8 mouse cellular contexts compared by ENCODE assay signal in genomic region chr7:28807641-28808220, GRCm38 (mm10). TPM values are rescaled to one million over a fixed set of nuclear protein-coding genes. Genes with fewer than 3 reads are reported as not detected.
DNase-seq lines count a peak whose midpoint lies in the region; ATAC-seq and TF ChIP-seq lines count a peak whose summit lies in the region.

No protein-coding gene starts in this region.

- intact Hi-C loops in gastrocnemius, adult 2 months (cut with DNase I) = loop anchor here (5.0 kb wide), 1 partner anchor 165 kb away; no protein-coding TSS in a partner anchor

- H3K4me3 ChIP-seq in gastrocnemius, adult 2 months = peak overlapping the region; percentile 87
- H3K4me3 ChIP-seq in midbrain, embryonic 16.5 days (ENCODE audit: low read depth, low read length) = peak overlapping the region; percentile 71

- no peak for TF ChIP-seq CTCF in gastrocnemius, adult 2 months (IDR thresholded peaks at IDR 0.05)

- H3K36me3 ChIP-seq in midbrain, embryonic 16.5 days (ENCODE audit: control insufficient read depth, insufficient read depth, low read length) = no peaks in the 10 kb centered on the region

- no peak for ATAC-seq in midbrain, embryonic 16.5 days
- ATAC-seq in monocyte, adult 5-6 weeks (replicated peaks; ENCODE audit: insufficient number of reproducible peaks, low FRiP score, low TSS enrichment, poor library complexity, severe bottlenecking) = no peak

- peak overlapping the region; percentile 100 for H3K27ac ChIP-seq in gastrocnemius, adult 2 months
- peak overlapping the region; percentile 98 for H3K27ac ChIP-seq in midbrain, embryonic 16.5 days (ENCODE audit: low read length)

- H3K4me1 ChIP-seq in midbrain, embryonic 16.5 days (ENCODE audit: control insufficient read depth, insufficient read depth, low read length) = peaks cover 20% of the 10 kb centered on the region

- peak; percentile 63 for DNase-seq in gastrocnemius, adult 2 months
- no peak for DNase-seq in gastrocnemius, postnatal 10 days
- DNase-seq in adrenal gland, postnatal 10 days = peak; percentile 76
- DNase-seq in heart, adult 8-10 months (ENCODE audit: low spot score) = peak; percentile 48
- DNase-seq in kidney, postnatal 10 days = peak; percentile 56
- DNase-seq in embryo, embryonic 10.5 days (ENCODE audit: low spot score) = no peak

- 15% methylated on average over 6 of the region's 8 CpGs for WGBS in midbrain, embryonic 16.5 days

- H3K27me3 ChIP-seq in midbrain, embryonic 16.5 days (ENCODE audit: control insufficient read depth, insufficient read depth, low read depth, low read length) = no peaks in the 10 kb centered on the region

- no peaks in the 10 kb centered on the region for H3K9me3 ChIP-seq in midbrain, embryonic 16.5 days (replicated peaks; ENCODE audit: control insufficient read depth, low read length, poor library complexity, severe bottlenecking)

- H3K4me2 ChIP-seq in midbrain, embryonic 16.5 days (ENCODE audit: low read length) = peak overlapping the region; percentile 96

- H3K9ac ChIP-seq in midbrain, embryonic 16.5 days (ENCODE audit: low read depth, low read length) = peak overlapping the region; percentile 85

RNA-seq across cellular contexts. Expression of gene Hnrnpl, which starts 0.6 kb away (rescaled TPM):
- total RNA-seq in gastrocnemius, adult 2 months (2021) = 100 to 1,000 TPM; 131 to 143 TPM
- total RNA-seq in gastrocnemius, postnatal 10 days (2021) = 100 to 1,000 TPM; 244 to 291 TPM
- total RNA-seq in adrenal gland, postnatal 10 days (2021) = 100 to 1,000 TPM; 459 to 528 TPM
- 100 to 1,000 TPM; 185 to 230 (median 214) TPM for total RNA-seq in heart, adult 8-10 months (2022)
- 134 and 152 TPM in 2 replicates for polyA plus RNA-seq in midbrain, embryonic 16.5 days (2015; fragmentation: Nextera tagmentation; extraction: Ambion mirVana)
- total RNA-seq in monocyte, adult 5-6 weeks (2017) = 279 to 373 TPM (median 301 TPM) in 3 replicates

RNA-seq across cellular contexts. Expression of gene Ech1, which starts 17.3 kb away (rescaled TPM):
- 100 to 1,000 TPM; 173 to 338 TPM for total RNA-seq in gastrocnemius, adult 2 months (2021)
- 100 to 1,000 TPM; 182 to 227 TPM for total RNA-seq in gastrocnemius, postnatal 10 days (2021)
- 1,000 to 10,000 TPM; 1,178 to 1,235 TPM for total RNA-seq in adrenal gland, postnatal 10 days (2021)
- total RNA-seq in heart, adult 8-10 months (2022) = 1,000 to 10,000 TPM; 2,066 to 2,754 (median 2,219) TPM
- polyA plus RNA-seq in midbrain, embryonic 16.5 days (2015; fragmentation: Nextera tagmentation; extraction: Ambion mirVana) = 86.6 and 96.4 TPM in 2 replicates
- total RNA-seq in monocyte, adult 5-6 weeks (2017) = 48.7 to 61.1 TPM (median 56.4 TPM) in 3 replicates

RNA-seq across cellular contexts. Expression of gene Rinl, which starts 19.0 kb away (rescaled TPM):
- under 1 TPM; 0.71 to 0.89 TPM for total RNA-seq in gastrocnemius, adult 2 months (2021)
- total RNA-seq in gastrocnemius, postnatal 10 days (2021) = 1 to 10 TPM in 1 of 2 experiments, under 1 TPM in 1; 0.63 to 1.7 TPM
- 1 to 10 TPM; 3.7 to 4.9 TPM for total RNA-seq in adrenal gland, postnatal 10 days (2021)
- total RNA-seq in heart, adult 8-10 months (2022) = 1 to 10 TPM; 1.4 to 3.0 (median 1.6) TPM
- 2.2 and 2.9 TPM in 2 replicates for polyA plus RNA-seq in midbrain, embryonic 16.5 days (2015; fragmentation: Nextera tagmentation; extraction: Ambion mirVana)
- total RNA-seq in monocyte, adult 5-6 weeks (2017) = 57.3 to 157 TPM (median 67.9 TPM) in 3 replicates

RNA-seq across cellular contexts. Expression of gene Lgals4, which starts 25.9 kb away (rescaled TPM):
- 1 to 10 TPM; 2.6 to 7.3 TPM for total RNA-seq in gastrocnemius, adult 2 months (2021)
- 1 to 10 TPM; 3.7 to 7.4 TPM for total RNA-seq in gastrocnemius, postnatal 10 days (2021)
- 10 to 100 TPM; 25.9 to 55.7 TPM for total RNA-seq in adrenal gland, postnatal 10 days (2021)
- total RNA-seq in heart, adult 8-10 months (2022) = 10 to 100 TPM; 17.3 to 32.1 (median 24.6) TPM
- polyA plus RNA-seq in midbrain, embryonic 16.5 days (2015; fragmentation: Nextera tagmentation; extraction: Ambion mirVana) = 5.7 and 5.9 TPM in 2 replicates
- total RNA-seq in monocyte, adult 5-6 weeks (2017) = 1.2 to 7.4 TPM (median 5.5 TPM) in 3 replicates

RNA-seq across cellular contexts. Expression of gene Nfkbib, which starts 40.4 kb away (rescaled TPM):
- total RNA-seq in gastrocnemius, adult 2 months (2021) = 10 to 100 TPM; 27.1 to 31.3 TPM
- total RNA-seq in gastrocnemius, postnatal 10 days (2021) = 10 to 100 TPM; 17.4 to 18.2 TPM
- 10 to 100 TPM; 25.1 to 25.3 TPM for total RNA-seq in adrenal gland, postnatal 10 days (2021)
- total RNA-seq in heart, adult 8-10 months (2022) = 10 to 100 TPM; 22.8 to 29.1 (median 28.1) TPM
- polyA plus RNA-seq in midbrain, embryonic 16.5 days (2015; fragmentation: Nextera tagmentation; extraction: Ambion mirVana) = 52.0 and 64.7 TPM in 2 replicates
- 25.0 to 46.0 TPM (median 30.1 TPM) in 3 replicates for total RNA-seq in monocyte, adult 5-6 weeks (2017)

Comparison
In these comparisons a context has a peak if more than half of its experiments do, and no peak if none do; other contexts are left out.
1. DNase-seq: peak in gastrocnemius, adult 2 months (single experiment), adrenal gland, postnatal 10 days (single experiment), heart, adult 8-10 months (single experiment) and kidney, postnatal 10 days (single experiment); none in gastrocnemius, postnatal 10 days (single experiment) and embryo, embryonic 10.5 days (single experiment).